Mouse (Mus musculus): ENCODE data around the gene Col4a1. TPM values are rescaled to one million over a fixed set of nuclear protein-coding genes. Genes with fewer than 3 reads are reported as not detected.

Gene Col4a1
- total RNA-seq, 2 experiments from 2014 or later = 1.1 to 1.3 TPM

GRCm38 (mm10) chr8:11186456-11186855, 126.2 kb downstream of the Col4a1 start:
- no peak for ATAC-seq (ENCODE audit: poor library complexity, severe bottlenecking)

- no peak for ATAC-seq (ENCODE audit: poor library complexity, severe bottlenecking)
Observed at GRCm38 (mm10) chr8:11185672-11186071, 127.0 kb downstream of the Col4a1 start.

- ATAC-seq (ENCODE audit: poor library complexity, severe bottlenecking) = no peak
Observed at GRCm38 (mm10) chr8:11183611-11184031, 129.0 kb downstream of the Col4a1 start.

GRCm38 (mm10) chr8:11182606-11183005, 130.0 kb downstream of the Col4a1 start:
- ATAC-seq (ENCODE audit: poor library complexity, severe bottlenecking) = no peak

- ATAC-seq (ENCODE audit: poor library complexity, severe bottlenecking) = no peak
Observed at GRCm38 (mm10) chr8:11182148-11182484, 130.5 kb downstream of the Col4a1 start.

- no peak for ATAC-seq (ENCODE audit: poor library complexity, severe bottlenecking)
Observed at GRCm38 (mm10) chr8:11181420-11182147, 131.0 kb downstream of the Col4a1 start.

- peak; percentile 86 for ATAC-seq (ENCODE audit: poor library complexity, severe bottlenecking)
Observed at GRCm38 (mm10) chr8:11179869-11180268, 132.8 kb downstream of the Col4a1 start.

- ATAC-seq (ENCODE audit: poor library complexity, severe bottlenecking) = no peak
Observed at GRCm38 (mm10) chr8:11176393-11176792, 136.2 kb downstream of the Col4a1 start.

GRCm38 (mm10) chr8:11173284-11174191, 139.1 kb downstream of the Col4a1 start:
- peak; percentile 72 for ATAC-seq (ENCODE audit: poor library complexity, severe bottlenecking)

- ATAC-seq (ENCODE audit: poor library complexity, severe bottlenecking) = no peak
Observed at GRCm38 (mm10) chr8:11171526-11171925, 141.1 kb downstream of the Col4a1 start.

GRCm38 (mm10) chr8:11169383-11169782, 143.2 kb downstream of the Col4a1 start:
- ATAC-seq (ENCODE audit: poor library complexity, severe bottlenecking) = peak; percentile 36; the same call in 1 of the 2 replicates

- peak; percentile 66 for ATAC-seq (ENCODE audit: poor library complexity, severe bottlenecking)
Observed at GRCm38 (mm10) chr8:11168780-11169179, 143.8 kb downstream of the Col4a1 start.

GRCm38 (mm10) chr8:11167955-11168354, 144.7 kb downstream of the Col4a1 start:
- peak; percentile 79 for ATAC-seq (ENCODE audit: poor library complexity, severe bottlenecking)

GRCm38 (mm10) chr8:11165592-11165991, 147.0 kb downstream of the Col4a1 start:
- no peak for ATAC-seq (ENCODE audit: poor library complexity, severe bottlenecking)

- no peak for ATAC-seq (ENCODE audit: poor library complexity, severe bottlenecking)
Observed at GRCm38 (mm10) chr8:11156319-11156692, 156.3 kb downstream of the Col4a1 start.

GRCm38 (mm10) chr8:11155579-11156318, 156.9 kb downstream of the Col4a1 start:
- no peak for ATAC-seq (ENCODE audit: poor library complexity, severe bottlenecking)

- ATAC-seq (ENCODE audit: poor library complexity, severe bottlenecking) = no peak
Observed at GRCm38 (mm10) chr8:11150268-11150667, 162.4 kb downstream of the Col4a1 start.

GRCm38 (mm10) chr8:11149201-11149810, 163.3 kb downstream of the Col4a1 start:
- no peak for ATAC-seq (ENCODE audit: poor library complexity, severe bottlenecking)

GRCm38 (mm10) chr8:11148797-11149196, 163.8 kb downstream of the Col4a1 start:
- ATAC-seq (ENCODE audit: poor library complexity, severe bottlenecking) = no peak
